Mouse (Mus musculus) intestine, embryonic 14.5 days (tissue): ENCODE measurements around the gene Tmem44. TPM values are rescaled to one million over a fixed set of nuclear protein-coding genes. Genes with fewer than 3 reads are reported as not detected.

ENCODE experiments used
- ATAC-seq: fragments of 200-750 bp; cut with Nextera tagmentation; replicated peaks from 2 replicates; pipeline ENCODE4 v1.8.0; 2017; ENCODE audit warnings: low read depth, moderate number of reproducible peaks, moderate TSS enrichment, moderate library complexity; ENCODE audit not compliant: low FRiP score, low TSS enrichment
- DNase-seq: peaks from one replicate; pipeline ENCODE4 v3.0.0-alpha.2; 2018; ENCODE audit warnings: low spot score
- H3K27ac ChIP-seq: fragments of 300-500 bp; sonication (generic); 2 replicates; pipeline ENCODE4 v1.5.1; 2014; ENCODE audit warnings: low read depth, mild to moderate bottlenecking, control low read depth
- H3K27me3 ChIP-seq: fragments of 300-500 bp; sonication (generic); replicated peaks from 2 replicates; pipeline ENCODE4 v1.6.1; 2014; ENCODE audit warnings: low read length, control low read depth; ENCODE audit not compliant: control insufficient read depth, insufficient read depth
- H3K36me3 ChIP-seq: fragments of 300-500 bp; sonication (generic); 2 replicates; pipeline ENCODE4 v1.6.1; 2014; ENCODE audit warnings: low read length, control low read depth; ENCODE audit not compliant: control insufficient read depth, insufficient read depth
- H3K4me1 ChIP-seq: fragments of 300-500 bp; sonication (generic); replicated peaks from 2 replicates; pipeline ENCODE4 v1.6.1; 2014; ENCODE audit warnings: low read length, control low read depth, mixed read lengths; ENCODE audit not compliant: control insufficient read depth, insufficient read depth
- H3K4me2 ChIP-seq: fragments of 300-500 bp; sonication (generic); 2 replicates; pipeline ENCODE4 v1.6.1; 2014; ENCODE audit warnings: low read length
- H3K4me3 ChIP-seq: fragments of 300-500 bp; sonication (generic); 2 replicates; pipeline ENCODE4 v1.5.1; 2014; ENCODE audit warnings: low read depth, low read length, control low read depth, mixed read lengths
- H3K9ac ChIP-seq: fragments of 300-500 bp; sonication (generic); 2 replicates; pipeline ENCODE4 v1.6.1; 2014; ENCODE audit warnings: mild to moderate bottlenecking, low read length
- H3K9me3 ChIP-seq: fragments of 300-500 bp; sonication (generic); 2 replicates; pipeline ENCODE4 v1.6.1; 2016; ENCODE audit warnings: low read length, control low read depth; ENCODE audit not compliant: control insufficient read depth
- WGBS: fragments of 180-500 bp; shearing (Covaris S2); extraction: QIAGEN DNeasy Blood & Tissue Kit; methylation state at CpG from one replicate; pipeline ENCODE4 v1.1.7; 2014; 5-methylcytosine and 5-hydroxymethylcytosine counted together
- polyA plus RNA-seq: library from polyadenylated mRNA; unstranded; fragments of >200 nt; fragmentation: Nextera tagmentation; extraction: Ambion mirVana; gene quantifications from 2 replicates; pipeline ENCODE4 v1.2.1, GENCODE M21; 2014

The Tmem44 gene
- polyA plus RNA-seq, 1 experiment from 2014 or later, result 15.6 TPM

DNA sequence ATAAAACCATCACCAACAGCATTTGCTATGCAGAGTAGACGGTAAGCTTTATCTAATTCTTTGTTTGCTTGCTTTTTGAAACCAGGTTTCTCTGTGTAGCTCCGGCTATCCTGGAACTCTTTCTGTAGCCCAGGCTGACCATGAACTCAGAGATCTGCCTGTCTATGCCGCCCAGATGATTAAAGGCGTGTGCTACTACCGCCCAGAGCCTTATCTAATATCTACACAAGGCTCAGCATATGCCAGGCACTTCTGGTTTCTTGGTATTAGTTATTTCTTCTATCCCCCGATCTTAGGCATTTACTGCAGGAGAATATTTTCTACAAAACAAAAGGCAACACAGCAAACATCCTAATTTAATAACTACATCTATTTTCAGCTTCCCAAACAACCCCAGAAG is 15.0 kb upstream of the Tmem44 start:
- H3K27me3 ChIP-seq, result no peaks in the 10 kb centered on the region
- no peak overlapping the region for H3K4me2 ChIP-seq
- ATAC-seq, result no peak
- H3K36me3 ChIP-seq, result peaks cover 98% of the 10 kb centered on the region
- H3K4me3 ChIP-seq, result no peak overlapping the region
- WGBS, result 93% methylated on average over 6 of the region's 6 CpGs
- H3K9me3 ChIP-seq, result no peaks in the 10 kb centered on the region
- H3K27ac ChIP-seq, result no peak overlapping the region
- no peak overlapping the region for H3K9ac ChIP-seq
- no peak for DNase-seq
- no peaks in the 10 kb centered on the region for H3K4me1 ChIP-seq

DNA sequence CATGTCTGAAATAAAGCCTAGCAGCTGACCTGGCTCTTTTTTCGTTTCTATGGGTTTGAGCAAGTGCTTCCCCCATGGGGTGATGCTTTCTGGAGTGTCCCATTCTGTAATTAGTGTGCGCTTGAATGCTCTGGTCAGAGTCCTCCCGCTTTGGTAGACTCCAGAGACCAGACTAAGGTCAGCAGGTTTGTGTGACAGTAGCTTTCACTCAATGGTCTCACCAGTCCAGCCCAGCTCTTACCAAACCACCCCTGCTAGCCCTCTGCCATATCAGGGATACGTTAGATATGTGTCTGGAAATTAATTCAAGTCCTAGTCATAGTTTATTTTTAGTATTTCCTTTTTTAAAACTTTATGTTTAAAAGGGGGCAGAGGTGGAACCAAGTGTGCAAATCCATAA is 10.0 kb upstream of the Tmem44 start:
- Histone ChIP-seq H3K4me3 (no peak overlapping the region), H3K27me3 (no peaks in the 10 kb centered on the region), H3K36me3 (peaks cover 67% of the 10 kb centered on the region), H3K4me1 (no peaks in the 10 kb centered on the region), H3K27ac (no peak overlapping the region), H3K4me2 (no peak overlapping the region), H3K9me3 (peaks cover 9% of the 10 kb centered on the region; the same call in 1 of the 2 replicates), H3K9ac (no peak overlapping the region)
- no peak for DNase-seq
- WGBS, result 89% methylated on average over 4 of the region's 4 CpGs
- no peak for ATAC-seq

DNA sequence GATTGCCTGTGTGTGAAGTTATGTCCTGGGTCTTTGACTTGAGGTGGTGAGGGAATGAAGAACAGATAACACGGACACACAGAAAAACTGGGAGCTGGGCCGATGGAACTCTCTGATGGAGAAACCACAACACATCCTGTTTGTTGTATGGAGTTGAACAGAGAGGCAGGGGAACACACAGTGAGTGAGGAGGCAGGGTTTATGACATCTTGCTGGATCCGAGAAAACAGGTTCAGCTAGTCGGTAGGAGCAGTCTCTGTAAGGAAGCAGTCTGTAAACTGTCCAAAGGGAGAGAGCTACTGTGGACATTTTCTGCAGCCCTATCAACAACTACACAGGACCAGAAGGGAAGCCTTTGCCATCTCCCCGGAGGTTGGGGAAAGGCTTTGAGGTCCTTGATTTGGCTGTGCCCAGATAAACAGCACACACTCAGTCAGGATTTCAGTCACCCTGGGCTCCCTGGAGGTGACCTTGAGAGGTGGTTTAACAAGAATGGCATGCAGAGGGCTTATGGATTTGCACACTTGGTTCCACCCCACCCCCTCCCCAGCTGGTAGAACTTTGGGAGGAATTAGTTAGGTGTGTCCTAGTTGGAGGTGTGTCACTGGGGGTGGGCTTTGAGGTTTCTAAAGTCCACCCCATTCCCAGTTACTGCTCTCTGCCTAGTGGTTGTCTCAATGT is 8.8 kb upstream of the Tmem44 start:
- Histone ChIP-seq H3K9me3 (peaks cover 14% of the 10 kb centered on the region; the same call in 1 of the 2 replicates), H3K4me3 (no peak overlapping the region), H3K36me3 (peaks cover 56% of the 10 kb centered on the region), H3K9ac (no peak overlapping the region), H3K4me1 (no peaks in the 10 kb centered on the region), H3K27me3 (no peaks in the 10 kb centered on the region), H3K4me2 (no peak overlapping the region), H3K27ac (0 out of 2 replicates have a peak overlapping the region, but pooled peaks have one; percentile 25)
- 0 out of 2 replicates have a peak, but pooled peaks have one; percentile 19 for ATAC-seq
- DNase-seq, result no peak
- WGBS, result 81% methylated on average over 5 of the region's 5 CpGs

DNA sequence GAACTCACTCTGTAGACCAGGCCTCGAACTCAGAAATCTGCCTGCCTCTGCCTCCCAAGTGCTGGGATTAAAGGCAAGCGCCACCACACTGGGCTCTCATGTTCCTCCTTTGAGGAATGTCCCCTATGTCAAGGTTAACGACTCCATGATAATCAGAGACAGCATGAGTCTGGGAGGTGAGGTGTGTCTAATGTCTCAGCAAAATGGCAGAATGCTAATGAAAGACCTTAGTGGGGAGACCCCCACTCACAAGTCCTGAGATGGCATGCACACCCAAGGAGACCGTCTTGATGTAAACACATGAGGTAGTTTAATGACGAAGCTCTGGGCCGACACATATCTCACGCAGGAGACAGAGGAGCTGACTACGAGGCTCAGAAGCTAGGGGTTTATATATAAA is 3.5 kb upstream of the Tmem44 start:
- no peak for ATAC-seq
- Histone ChIP-seq H3K27ac (no peak overlapping the region), H3K9ac (no peak overlapping the region), H3K27me3 (no peaks in the 10 kb centered on the region), H3K4me1 (0 out of 2 replicates have a peak, but pooled peaks cover 10% of the 10 kb centered on the region), H3K4me3 (no peak overlapping the region), H3K4me2 (no peak overlapping the region), H3K36me3 (peaks cover 3% of the 10 kb centered on the region; the same call in 1 of the 2 replicates), H3K9me3 (peaks cover 14% of the 10 kb centered on the region; the same call in 1 of the 2 replicates)
- DNase-seq, result no peak
- WGBS, result 89% methylated on average over 8 of the region's 8 CpGs

DNA sequence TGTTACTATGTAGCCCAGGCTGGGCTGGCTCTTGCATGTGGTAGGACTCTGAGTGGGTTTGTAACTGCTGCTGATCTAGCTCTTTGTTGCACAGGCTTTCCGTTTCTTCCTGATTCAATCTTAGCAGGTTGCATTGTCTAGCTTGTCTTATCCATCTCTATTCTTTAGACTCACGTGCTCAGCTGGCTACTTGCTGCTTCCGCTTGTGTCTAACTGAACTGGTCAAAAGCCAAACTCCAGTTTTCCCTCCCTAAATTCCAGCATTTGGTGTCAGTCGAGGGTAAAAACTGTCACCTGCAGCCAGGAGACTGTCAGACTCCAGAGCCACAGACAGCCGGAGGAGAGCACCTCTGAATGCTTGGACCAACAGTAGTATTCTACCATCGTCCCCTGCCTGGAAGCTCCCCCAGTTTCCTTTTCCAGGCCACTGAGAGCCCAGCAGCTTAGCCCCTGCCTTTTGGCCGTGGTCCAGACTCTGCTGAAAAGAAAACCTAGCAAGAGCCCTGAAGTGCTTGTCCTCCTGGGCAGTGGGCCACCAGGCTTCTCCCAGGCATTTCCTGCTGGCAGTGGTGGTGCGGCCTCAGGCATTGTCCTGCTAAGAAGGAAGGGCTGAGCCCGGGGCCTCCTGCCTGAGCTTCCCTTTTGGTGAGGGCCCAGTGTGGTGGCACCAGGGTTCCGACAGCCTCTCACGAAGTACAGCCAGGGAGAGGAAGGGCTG is 2.1 kb upstream of the Tmem44 start:
- ATAC-seq, result no peak
- H3K36me3 ChIP-seq, result no peaks in the 10 kb centered on the region
- peak overlapping the region; percentile 51 for H3K27ac ChIP-seq
- H3K4me1 ChIP-seq, result 0 out of 2 replicates have a peak, but pooled peaks cover 10% of the 10 kb centered on the region
- WGBS, result 41% methylated on average over 11 of the region's 11 CpGs
- DNase-seq, result no peak
- H3K27me3 ChIP-seq, result no peaks in the 10 kb centered on the region
- H3K4me2 ChIP-seq, result no peak overlapping the region
- no peak overlapping the region for H3K9ac ChIP-seq
- no peak overlapping the region for H3K4me3 ChIP-seq
- H3K9me3 ChIP-seq, result peaks cover 14% of the 10 kb centered on the region; the same call in 1 of the 2 replicates

DNA sequence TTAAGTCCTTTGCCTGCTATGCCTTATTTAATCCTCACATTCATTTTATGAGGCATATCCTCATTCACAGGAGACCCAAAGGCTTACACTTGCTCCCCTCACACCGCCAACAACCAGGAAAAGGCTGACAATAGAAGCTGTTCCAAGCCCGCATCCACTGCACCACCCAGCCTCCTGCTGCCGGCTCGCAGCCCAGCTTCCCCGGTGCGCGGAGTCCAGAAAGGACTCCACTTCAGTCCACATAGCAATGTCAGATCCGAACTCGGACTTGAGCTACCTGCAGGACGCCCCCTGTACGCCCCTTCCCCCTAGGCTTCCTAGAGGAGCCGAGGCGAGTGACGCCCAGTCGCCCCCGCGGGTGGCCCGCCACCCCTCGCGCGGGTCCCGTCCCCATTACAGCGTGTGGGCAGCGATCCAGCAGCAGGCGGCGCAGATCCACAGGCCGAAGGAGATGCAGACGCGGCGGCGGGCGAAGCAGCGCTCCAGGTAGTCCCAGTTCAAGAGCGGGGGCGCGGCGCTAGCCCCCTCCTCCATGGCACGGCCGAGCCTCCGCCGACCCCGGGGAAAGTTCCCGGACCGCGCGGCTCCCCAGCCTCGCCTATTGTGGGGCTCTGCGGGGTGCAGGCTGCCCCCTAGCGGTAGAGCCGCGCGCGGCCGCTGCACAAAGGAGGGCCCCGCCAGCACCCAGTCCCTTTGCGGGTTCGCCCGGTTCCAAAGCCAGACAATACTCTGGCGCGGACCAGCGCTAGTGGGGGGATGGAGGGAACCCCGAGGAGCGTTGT is 485 bp downstream of the Tmem44 start:
- H3K36me3 ChIP-seq, result peaks cover 5% of the 10 kb centered on the region; the same call in 1 of the 2 replicates
- 0 out of 2 replicates have a peak, but pooled peaks cover 10% of the 10 kb centered on the region for H3K4me1 ChIP-seq
- H3K4me3 ChIP-seq, result peak overlapping the region; percentile 69
- peak overlapping the region; percentile 89 for H3K4me2 ChIP-seq
- H3K27ac ChIP-seq, result peak overlapping the region; percentile 3; the same call in 1 of the 2 replicates
- no peaks in the 10 kb centered on the region for H3K27me3 ChIP-seq
- peaks cover 2% of the 10 kb centered on the region; the same call in 1 of the 2 replicates for H3K9me3 ChIP-seq
- H3K9ac ChIP-seq, result peak overlapping the region; percentile 86
- DNase-seq, result peak; percentile 94
- under 1% methylated on average over 63 of the region's 63 CpGs for WGBS
- ATAC-seq, result peak; percentile 95

DNA sequence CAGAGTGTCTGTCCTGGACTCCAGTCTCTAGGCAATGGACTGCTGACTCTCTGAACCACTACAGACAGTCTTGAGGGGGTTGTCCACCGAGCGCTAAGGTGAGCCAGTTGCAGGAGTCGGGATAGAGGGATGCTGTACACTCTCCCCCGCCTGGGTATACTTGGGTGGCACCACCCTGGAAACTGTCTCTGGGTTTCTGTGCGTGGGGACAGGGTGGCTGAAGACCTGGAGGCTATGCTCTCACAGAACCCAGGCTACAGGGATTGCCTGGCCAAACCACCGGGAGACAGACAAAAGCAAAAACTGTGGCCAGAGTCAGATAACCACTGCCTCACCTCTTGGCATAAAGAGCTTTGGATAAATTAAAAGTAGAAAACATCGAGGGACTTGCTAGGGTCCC is 1.1 kb downstream of the Tmem44 start:
- H3K4me2 ChIP-seq, result peak overlapping the region; percentile 89
- H3K27me3 ChIP-seq, result no peaks in the 10 kb centered on the region
- H3K4me1 ChIP-seq, result 0 out of 2 replicates have a peak, but pooled peaks cover 10% of the 10 kb centered on the region
- WGBS, result 85% methylated on average over 7 of the region's 7 CpGs
- peak overlapping the region; percentile 69 for H3K4me3 ChIP-seq
- no peak for DNase-seq
- H3K36me3 ChIP-seq, result peaks cover 10% of the 10 kb centered on the region; the same call in 1 of the 2 replicates
- no peaks in the 10 kb centered on the region for H3K9me3 ChIP-seq
- no peak overlapping the region for H3K9ac ChIP-seq
- H3K27ac ChIP-seq, result no peak overlapping the region
- no peak for ATAC-seq

DNA sequence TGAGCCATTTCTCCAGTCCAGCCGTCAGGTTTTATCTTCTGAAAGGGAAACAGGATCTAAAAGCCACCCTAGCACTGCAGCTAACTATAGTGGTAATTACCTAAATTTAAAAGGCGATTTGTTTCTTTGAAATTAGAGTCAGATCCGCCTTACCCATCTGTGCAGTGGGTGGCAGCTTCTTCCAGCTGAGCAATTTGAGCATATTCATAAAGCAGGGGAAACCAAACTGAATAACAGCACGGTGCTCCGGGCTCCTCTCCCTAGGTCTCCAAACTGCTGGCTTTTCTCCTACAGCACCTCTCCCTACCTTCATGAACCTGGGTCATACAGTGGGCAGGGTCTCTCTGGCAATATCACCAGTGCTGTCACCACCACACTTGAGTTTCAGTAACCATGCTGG is 2.4 kb downstream of the Tmem44 start:
- no peak for ATAC-seq

More for the DNA sequence above, 2.4 kb downstream of the Tmem44 start:
- no peak overlapping the region for H3K9ac ChIP-seq
- no peak for DNase-seq
- H3K4me3 ChIP-seq, result no peak overlapping the region
- no peaks in the 10 kb centered on the region for H3K27me3 ChIP-seq
- no peak overlapping the region for H3K27ac ChIP-seq
- H3K4me2 ChIP-seq, result no peak overlapping the region
- H3K36me3 ChIP-seq, result peaks cover 10% of the 10 kb centered on the region; the same call in 1 of the 2 replicates
- H3K9me3 ChIP-seq, result no peaks in the 10 kb centered on the region
- 87% methylated on average over 5 of the region's 5 CpGs for WGBS
- H3K4me1 ChIP-seq, result 0 out of 2 replicates have a peak, but pooled peaks cover 10% of the 10 kb centered on the region
